Mouse (Mus musculus) spleen, adult 2 months (tissue): ENCODE results near the gene Exog. TPM values are rescaled to one million over a fixed set of nuclear protein-coding genes. Genes with fewer than 3 reads are reported as not detected.

Experiments used
- DNase-seq, 2 experiments: peaks; one replicate each; pipeline versions ENCODE4 v3.0.0 to v3.0.0-alpha.2; 2012 to 2021; ENCODE audit warnings: low spot score in 2 of 2, low read depth in 1 of 2
- H3K27ac ChIP-seq: fragments of 200-500 bp; 2 replicates; pipeline ENCODE4 v1.5.1; 2012; ENCODE audit warnings: low read length, inconsistent platforms; ENCODE audit not compliant: insufficient read depth
- H3K27me3 ChIP-seq: fragments of 200-500 bp; 2 replicates; pipeline ENCODE4 v1.6.1; 2012; ENCODE audit warnings: mild to moderate bottlenecking, moderate library complexity, low read length, inconsistent platforms; ENCODE audit not compliant: control insufficient read depth, insufficient read depth
- H3K36me3 ChIP-seq: fragments of 200-500 bp; 2 replicates; pipeline ENCODE4 v1.6.1; 2012; ENCODE audit warnings: mild to moderate bottlenecking, low read length, inconsistent platforms; ENCODE audit not compliant: control insufficient read depth, insufficient read depth
- H3K4me1 ChIP-seq: fragments of 200-500 bp; 2 replicates; pipeline ENCODE4 v1.6.1; 2011; ENCODE audit warnings: inconsistent platforms; ENCODE audit not compliant: control insufficient read depth, insufficient read depth, insufficient read length
- H3K4me3 ChIP-seq: fragments of 200-500 bp; 2 replicates; pipeline ENCODE4 v1.5.1; 2011; ENCODE audit warnings: mild to moderate bottlenecking, inconsistent platforms; ENCODE audit not compliant: insufficient read depth, insufficient read length; ENCODE audit errors: extremely low read depth
- CTCF ChIP-seq: fragments of 200-500 bp; IDR thresholded peaks from 2 replicates; pipeline ENCODE4 v1.5.1; 2011; ENCODE audit warnings: mild to moderate bottlenecking, inconsistent platforms; ENCODE audit not compliant: insufficient read depth, insufficient read length, insufficient replicate concordance; ENCODE audit errors: extremely low read depth
- POLR2A ChIP-seq: fragments of 200-500 bp; IDR thresholded peaks from 2 replicates; pipeline ENCODE4 v1.6.1; 2011; ENCODE audit warnings: low read depth, low read length, inconsistent platforms
- WGBS: fragments of 180-500 bp; shearing (Covaris S2); methylation state at CpG from one replicate; pipeline ENCODE4 v1.1.7; 2018; 5-methylcytosine and 5-hydroxymethylcytosine counted together
- polyA plus RNA-seq: library from polyadenylated mRNA; depleted of rRNA; stranded (reverse); fragments of >200 nt; gene quantifications from 2 replicates; pipeline ENCODE4 v1.2.3, GENCODE M21; 2012

The Exog gene
- polyA plus RNA-seq, 1 experiment, result 2.2 TPM

DNA sequence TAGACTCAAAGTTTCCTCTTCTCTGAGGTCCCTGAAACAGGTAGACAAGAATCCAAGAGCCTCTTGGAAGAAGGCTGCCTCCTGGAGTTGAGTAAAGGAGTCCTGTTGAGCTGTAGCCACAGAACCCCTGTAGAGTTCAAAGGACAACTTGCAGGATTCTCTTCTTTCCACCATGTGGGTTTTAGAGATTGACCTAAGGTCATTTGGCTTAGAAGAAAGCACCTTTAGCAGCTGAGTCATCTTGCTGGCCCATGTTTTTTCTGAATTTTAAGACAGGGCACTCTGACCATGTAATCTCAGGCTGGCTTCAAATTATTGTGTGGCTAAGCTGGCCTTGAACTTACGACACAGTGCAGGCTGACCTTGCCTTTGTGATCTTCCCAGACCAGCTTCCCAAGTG is 28.3 kb downstream of the Exog start:
- Histone ChIP-seq H3K27ac (no peak overlapping the region), H3K4me1 (no peaks in the 10 kb centered on the region), H3K27me3 (no peaks in the 10 kb centered on the region), H3K36me3 (no peaks in the 10 kb centered on the region), H3K4me3 (no peak overlapping the region)
- WGBS, result 93% methylated on average over 1 of the region's 1 CpGs
- no peak for TF ChIP-seq POLR2A
- TF ChIP-seq CTCF, result no peak
- no peak for DNase-seq

DNA sequence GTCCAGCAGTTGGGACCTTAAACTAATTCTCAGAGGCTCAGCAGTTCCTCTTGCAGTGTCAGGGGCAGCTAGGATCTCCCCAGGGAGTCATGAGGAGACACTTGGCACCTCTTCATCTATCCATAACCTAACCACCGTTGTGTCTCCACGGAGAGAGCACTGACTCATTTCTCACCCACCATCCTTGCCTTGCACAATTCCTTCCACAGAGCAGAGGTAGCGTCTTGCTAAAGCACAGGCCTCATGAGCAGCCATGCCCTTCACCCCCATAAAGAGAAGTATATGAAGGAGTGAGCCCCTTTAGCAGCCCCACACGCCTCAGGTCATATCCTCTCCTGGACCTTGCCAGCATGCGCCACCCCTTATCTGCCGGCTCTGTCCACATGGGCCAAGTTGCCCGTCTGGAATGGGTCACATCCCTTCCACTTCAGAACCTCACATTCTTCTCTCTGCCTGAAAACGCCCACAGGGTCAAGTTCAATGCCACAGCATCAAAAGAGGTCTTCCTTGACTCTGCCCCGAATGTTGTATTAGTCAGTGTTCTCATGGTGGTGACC is 28.9 kb downstream of the Exog start:
- no peak for DNase-seq
- Histone ChIP-seq H3K27ac (0 out of 2 replicates have a peak overlapping the region, but pooled peaks have one; percentile 1), H3K27me3 (no peaks in the 10 kb centered on the region), H3K36me3 (no peaks in the 10 kb centered on the region), H3K4me1 (no peaks in the 10 kb centered on the region), H3K4me3 (no peak overlapping the region)
- WGBS, result 76% methylated on average over 9 of the region's 9 CpGs
- TF ChIP-seq CTCF (no peak), POLR2A (no peak)

DNA sequence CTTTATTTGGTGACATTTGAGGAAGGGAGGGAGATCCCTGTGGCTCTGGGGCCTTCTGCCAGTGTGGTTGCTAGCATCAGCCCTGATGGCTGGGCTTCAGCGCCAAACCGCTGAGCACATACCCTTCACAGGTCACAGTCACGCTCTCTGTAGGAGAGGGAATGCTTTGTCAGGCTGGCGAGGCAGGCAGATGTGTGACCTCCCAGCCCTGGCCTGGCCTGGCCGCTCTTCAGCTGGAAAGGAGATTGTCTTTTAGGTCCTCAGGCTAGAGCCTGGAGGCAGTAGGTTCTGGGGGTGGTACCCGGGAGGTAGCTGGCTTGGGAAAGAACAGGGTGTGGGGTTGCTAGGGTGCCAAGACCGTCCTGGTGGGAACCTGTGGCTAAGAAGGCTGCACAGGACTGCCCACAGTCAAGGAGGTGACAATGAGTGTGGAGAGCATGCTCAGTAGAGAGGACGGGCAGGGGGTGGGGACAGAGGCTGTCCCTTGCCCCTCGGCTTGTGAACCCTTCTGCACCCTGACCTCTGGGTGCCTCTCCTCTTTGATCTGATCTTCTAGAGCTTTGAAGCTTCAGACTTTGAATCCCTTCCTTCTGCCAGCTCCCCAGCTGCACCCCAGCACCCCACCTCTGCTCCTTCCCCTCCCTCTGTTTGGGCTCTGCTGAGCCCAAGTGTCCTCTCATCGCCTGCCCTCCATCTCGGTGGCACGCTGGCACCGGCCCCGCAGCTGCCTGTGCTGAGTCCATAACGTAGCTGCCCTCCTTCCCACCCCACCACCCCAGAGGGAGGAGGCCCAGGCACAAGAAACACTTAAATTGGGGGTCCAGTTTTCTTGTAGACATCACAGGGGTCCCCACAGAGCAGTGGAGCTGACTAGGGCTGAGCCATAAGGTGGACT is 30.2 kb downstream of the Exog start:
- H3K4me3 ChIP-seq, result no peak overlapping the region
- H3K36me3 ChIP-seq, result no peaks in the 10 kb centered on the region
- TF ChIP-seq CTCF, result no peak
- no peak for TF ChIP-seq POLR2A
- no peak for DNase-seq
- H3K27me3 ChIP-seq, result no peaks in the 10 kb centered on the region
- 73% methylated on average over 15 of the region's 15 CpGs for WGBS
- peak overlapping the region; percentile 1; the same call in 1 of the 2 replicates for H3K27ac ChIP-seq
- no peaks in the 10 kb centered on the region for H3K4me1 ChIP-seq

DNA sequence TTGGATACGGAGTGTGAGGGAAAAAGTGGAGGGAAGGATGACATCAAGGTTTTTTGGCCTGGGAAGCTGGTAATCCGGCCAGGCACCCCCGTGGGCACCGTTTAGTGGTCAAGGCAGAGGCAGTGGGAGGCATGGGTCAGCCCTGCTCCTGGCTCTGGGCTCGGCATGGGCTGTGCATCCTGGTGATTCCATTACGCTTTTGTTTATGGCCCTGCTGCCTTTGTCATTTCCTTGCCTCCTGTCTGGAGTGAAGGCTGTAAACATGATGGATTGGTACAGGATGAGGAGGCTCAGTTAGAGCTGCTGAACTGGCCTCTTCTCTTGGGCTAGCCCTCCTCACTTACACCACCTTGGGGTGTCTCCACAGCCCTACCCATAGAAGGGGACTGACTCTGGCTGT is 33.0 kb downstream of the Exog start:
- Histone ChIP-seq H3K4me1 (no peaks in the 10 kb centered on the region), H3K27me3 (no peaks in the 10 kb centered on the region), H3K27ac (peak overlapping the region; percentile 19), H3K36me3 (no peaks in the 10 kb centered on the region), H3K4me3 (no peak overlapping the region)
- 41% methylated on average over 6 of the region's 6 CpGs for WGBS
- TF ChIP-seq CTCF (no peak), POLR2A (no peak)
- no peak for DNase-seq

DNA sequence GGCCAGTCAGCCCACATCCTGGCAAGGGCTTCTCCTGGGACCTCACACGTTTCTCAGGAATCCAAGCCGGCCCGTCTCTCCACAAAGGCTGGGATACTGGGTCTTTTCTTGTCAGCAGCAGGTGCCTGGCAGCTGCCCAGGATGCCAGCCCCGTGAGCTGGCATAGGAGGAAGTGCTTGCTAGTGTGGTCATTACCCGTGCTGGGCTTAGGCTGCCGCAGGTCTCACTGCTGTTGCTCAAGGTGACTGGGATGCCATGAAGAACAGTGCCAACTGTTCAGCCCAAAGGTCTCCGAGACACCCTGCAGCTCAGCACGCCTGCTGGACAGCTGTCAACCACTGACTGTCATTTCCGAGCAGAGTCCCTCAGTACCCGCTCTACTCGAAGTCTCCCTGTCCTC is 33.6 kb downstream of the Exog start:
- Histone ChIP-seq H3K4me1 (no peaks in the 10 kb centered on the region), H3K27ac (peak overlapping the region; percentile 19), H3K27me3 (no peaks in the 10 kb centered on the region), H3K4me3 (no peak overlapping the region), H3K36me3 (no peaks in the 10 kb centered on the region)
- TF ChIP-seq CTCF, result no peak
- no peak for TF ChIP-seq POLR2A
- no peak for DNase-seq
- WGBS, result 54% methylated on average over 11 of the region's 11 CpGs

DNA sequence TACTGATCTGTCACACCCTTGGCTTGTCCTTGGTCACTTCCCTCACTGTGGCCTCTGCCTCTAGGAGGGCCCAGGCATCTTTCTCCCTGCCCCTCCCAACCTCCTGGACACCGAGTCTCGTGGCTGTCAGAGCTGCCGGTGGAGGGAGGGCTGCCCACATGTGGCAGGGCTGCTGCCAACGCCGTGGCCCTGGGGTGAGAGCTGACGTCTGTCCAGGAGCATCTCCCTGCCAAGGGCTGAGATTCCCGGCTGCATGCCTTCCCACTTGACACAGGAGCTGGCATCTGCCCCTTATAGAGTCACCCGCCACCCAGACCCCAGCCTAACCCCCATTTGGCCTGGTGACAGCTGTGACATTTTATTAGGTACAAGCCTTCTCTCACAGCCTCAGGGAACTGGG is 34.6 kb downstream of the Exog start:
- TF ChIP-seq POLR2A (no peak), CTCF (no peak)
- Histone ChIP-seq H3K4me1 (no peaks in the 10 kb centered on the region; the same call in none of the 2 replicates), H3K4me3 (no peak overlapping the region), H3K27me3 (no peaks in the 10 kb centered on the region), H3K36me3 (no peaks in the 10 kb centered on the region), H3K27ac (no peak overlapping the region)
- 74% methylated on average over 8 of the region's 8 CpGs for WGBS
- DNase-seq, result no peak

DNA sequence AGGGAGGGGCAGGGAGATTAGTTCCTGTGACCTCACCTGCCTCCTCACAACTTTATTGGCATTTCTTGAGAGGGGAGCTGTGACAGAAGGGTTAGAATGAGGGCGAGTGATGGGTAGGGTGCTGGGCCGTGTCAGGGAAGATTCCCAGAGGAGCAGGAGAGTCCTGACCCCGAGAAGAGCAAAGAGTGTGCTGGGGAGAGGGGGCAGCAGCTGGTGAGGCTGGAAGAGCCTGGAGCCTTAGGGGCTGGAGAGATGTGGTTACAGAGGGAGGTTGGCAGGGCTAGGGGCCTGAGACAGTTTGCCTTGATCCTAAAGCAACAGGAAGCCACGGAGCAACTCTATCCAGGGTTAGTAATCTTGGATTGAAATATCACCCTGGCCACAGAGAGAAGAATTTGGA is 36.9 kb downstream of the Exog start:
- 92% methylated on average over 4 of the region's 4 CpGs for WGBS
- TF ChIP-seq CTCF, result no peak
- Histone ChIP-seq H3K36me3 (no peaks in the 10 kb centered on the region), H3K4me3 (no peak overlapping the region), H3K27ac (no peak overlapping the region), H3K27me3 (no peaks in the 10 kb centered on the region), H3K4me1 (no peaks in the 10 kb centered on the region; the same call in none of the 2 replicates)
- DNase-seq, result no peak
